Mouse (Mus musculus) Patski (cell line): Measurements from ENCODE around the gene Nme7. TPM values are rescaled to one million over a fixed set of nuclear protein-coding genes. Genes with fewer than 3 reads are reported as not detected.

Source experiments
- ATAC-seq: fragments of 100-300 bp; one replicate; pipeline ENCODE4 v1.8.0; 2021
- CTCF ChIA-PET: fragments of 350-600 bp; sonication (Branson Sonifier 250); formaldehyde crosslinking; loops from one replicate; lab custom pipeline; 2022; ENCODE audit warnings: inconsistent platforms; lab: Charles Lee
- POLR2A ChIA-PET: fragments of 350-600 bp; sonication (Branson Sonifier 250); formaldehyde crosslinking; loops from one replicate; lab custom pipeline; 2022; ENCODE audit warnings: antibody characterized with exemption, inconsistent platforms; lab: Charles Lee
- DNase-seq: peaks from one replicate; pipeline ENCODE4 v3.0.0-alpha.2; 2011; ENCODE audit warnings: low read depth, low spot score
- H3K27me3 ChIP-seq: fragments of 371-371 bp; one replicate; pipeline ENCODE4 v1.5.1; 2021
- CTCF ChIP-seq: fragments of 100-300 bp; IDR thresholded peaks from one replicate; pipeline ENCODE4 v1.5.1; 2021
- in situ Hi-C: fragments of 300-500 bp; cut with MboI; formaldehyde crosslinking; loops from 3 replicates; pipeline ENCODE4 v1.11.1; 2018; ENCODE audit warnings: low pct_unique_long_range_greater_than_20kb, mixed read lengths
- polyA plus RNA-seq: library from polyadenylated mRNA; unstranded; gene quantifications from one replicate; pipeline ENCODE4 v1.2.3, GENCODE M21; 2021

Nme7 gene
- polyA plus RNA-seq, 1 experiment from 2014 or later: 56.0 TPM

GRCm38 (mm10) chr1:164375626-164376025, 71.7 kb downstream of the Nme7 start:
- ATAC-seq: no peak
- no peak for TF ChIP-seq CTCF
- POLR2A ChIA-PET: no interaction called here
- in situ Hi-C loops: no loop called here
- CTCF ChIA-PET: no interaction called here
- no peaks in the 10 kb centered on the region for H3K27me3 ChIP-seq
- no peak for DNase-seq

DNA sequence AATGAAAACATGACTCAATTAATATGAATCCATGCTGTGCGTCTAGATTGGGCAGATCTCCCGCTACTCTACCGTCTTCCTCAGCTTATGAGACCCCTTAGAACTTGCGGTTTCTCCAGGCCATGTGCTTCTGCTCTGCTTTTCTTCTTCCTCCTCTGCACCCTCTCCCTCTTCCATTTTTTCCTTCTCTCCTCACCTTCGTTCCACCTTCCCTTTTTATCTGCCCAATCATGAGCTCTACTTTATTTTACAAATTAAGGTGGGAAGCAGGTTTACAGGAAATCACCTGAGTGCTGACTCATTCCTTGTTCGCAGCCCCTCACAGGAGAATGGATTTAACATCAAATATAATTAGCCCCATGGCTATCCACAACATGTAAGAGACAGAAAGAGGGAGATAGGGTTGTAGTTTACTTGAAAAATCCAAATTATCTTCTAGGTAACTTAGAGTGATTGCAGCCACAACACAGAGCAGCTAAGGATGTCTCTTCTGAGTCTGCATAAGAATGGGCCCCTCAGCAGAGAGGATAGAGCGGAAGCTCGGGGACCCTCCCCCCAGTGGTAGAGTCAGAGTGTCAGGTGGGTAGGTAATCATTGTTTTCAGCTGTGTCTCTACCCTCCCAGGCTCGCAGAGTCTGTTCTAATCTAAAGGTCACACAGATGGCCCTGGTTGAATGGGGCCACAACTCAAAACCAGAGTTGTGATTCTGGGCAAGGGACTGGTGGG, 73.0 kb downstream of the Nme7 start:
- POLR2A ChIA-PET: no interaction called here
- in situ Hi-C loops: no loop called here
- CTCF ChIA-PET: interaction anchor here (0.7 to 1.6 kb wide), 2 partner anchors 14 to 80 kb away, joined by 3 read pairs; no protein-coding TSS in a partner anchor
- DNase-seq: no peak
- TF ChIP-seq CTCF: no peak
- no peaks in the 10 kb centered on the region for H3K27me3 ChIP-seq
- no peak for ATAC-seq

DNA sequence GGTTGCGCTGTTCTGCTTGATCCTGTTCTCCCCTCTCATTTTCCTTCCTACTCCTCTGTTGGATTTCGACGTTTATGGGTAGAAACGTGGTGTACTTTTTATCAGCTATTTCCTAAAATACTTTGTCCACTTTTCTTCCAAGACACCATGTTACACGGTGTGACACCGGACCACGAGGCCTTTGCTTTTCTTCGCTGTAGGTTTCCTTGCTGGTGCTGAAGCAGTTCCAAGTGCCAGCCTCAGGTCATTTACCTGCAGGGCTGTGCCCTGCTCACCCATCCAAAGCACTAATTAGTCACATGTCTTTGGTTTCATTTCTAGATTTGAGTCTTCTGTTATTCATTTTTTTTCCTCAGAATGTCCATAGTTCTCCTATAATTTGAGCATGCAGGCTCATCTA, 79.7 kb downstream of the Nme7 start:
- in situ Hi-C loops: no loop called here
- DNase-seq (no peak), ATAC-seq (no peak)
- no peaks in the 10 kb centered on the region for H3K27me3 ChIP-seq
- CTCF ChIA-PET: interaction anchor here (1.6 kb wide), 1 partner anchor 9 kb away, joined by 3 read pairs; no protein-coding TSS in a partner anchor
- POLR2A ChIA-PET: no interaction called here
- TF ChIP-seq CTCF: no peak

GRCm38 (mm10) chr1:164384354-164384753, 80.4 kb downstream of the Nme7 start:
- CTCF ChIA-PET: no interaction called here
- no peak for TF ChIP-seq CTCF
- H3K27me3 ChIP-seq: no peaks in the 10 kb centered on the region
- no peak for DNase-seq
- ATAC-seq: no peak
- POLR2A ChIA-PET: no interaction called here
- in situ Hi-C loops: no loop called here

DNA sequence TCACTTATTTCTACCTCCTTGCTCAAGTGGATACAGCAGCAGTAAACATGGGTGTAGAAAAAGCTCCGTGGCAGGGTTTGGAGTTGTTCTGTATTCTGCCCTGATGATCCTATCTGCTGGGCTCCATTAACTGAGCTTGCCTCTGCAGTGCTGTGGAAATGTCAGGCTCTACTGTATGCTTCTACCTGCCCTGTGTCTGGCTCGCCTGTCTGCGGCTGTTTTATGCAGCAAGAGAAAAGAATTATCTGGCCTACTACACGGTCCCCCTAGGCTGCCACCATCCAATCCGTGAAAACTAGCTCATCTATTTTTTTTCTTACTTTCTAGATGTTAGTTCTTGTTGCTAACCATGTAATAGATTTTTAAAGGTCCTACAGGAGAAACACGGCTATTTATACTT, 81.1 kb downstream of the Nme7 start:
- DNase-seq (no peak), ATAC-seq (no peak)
- ChIA-PET POLR2A (no interaction called here), CTCF (no interaction called here)
- TF ChIP-seq CTCF: no peak
- H3K27me3 ChIP-seq: no peaks in the 10 kb centered on the region
- in situ Hi-C loops: no loop called here

DNA sequence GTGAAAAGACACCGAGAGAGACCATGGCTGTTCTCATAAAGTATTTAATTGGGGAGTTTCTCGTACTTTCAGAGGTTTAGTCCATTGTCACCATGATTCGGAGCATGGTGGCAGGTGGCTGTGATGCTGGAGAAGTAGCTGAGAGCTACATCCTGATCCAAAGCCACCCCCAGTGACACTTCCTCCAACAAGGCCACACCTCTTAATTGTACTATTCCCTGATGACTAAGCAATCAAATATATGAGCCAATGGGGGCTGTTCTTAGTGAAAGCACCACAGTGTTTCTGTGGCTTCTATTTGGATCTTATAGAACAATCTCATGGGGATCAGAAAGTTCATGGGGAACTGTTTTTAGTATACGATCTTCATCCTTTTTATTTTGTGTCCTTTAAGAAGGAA, 85.8 kb downstream of the Nme7 start:
- no peak for ATAC-seq
- no peak for TF ChIP-seq CTCF

GRCm38 (mm10) chr1:164392176-164392575, 88.3 kb downstream of the Nme7 start:
- POLR2A ChIA-PET: no interaction called here
- no peak for TF ChIP-seq CTCF
- ATAC-seq (no peak), DNase-seq (no peak)
- in situ Hi-C loops: no loop called here
- H3K27me3 ChIP-seq: no peaks in the 10 kb centered on the region
- CTCF ChIA-PET: interaction anchor here (1.4 kb wide), 1 partner anchor 9 kb away, joined by 3 read pairs; no protein-coding TSS in a partner anchor

More for the DNA sequence above, 85.8 kb downstream of the Nme7 start:
- in situ Hi-C loops: no loop called here
- POLR2A ChIA-PET: no interaction called here
- CTCF ChIA-PET: no interaction called here
- no peaks in the 10 kb centered on the region for H3K27me3 ChIP-seq
- no peak for DNase-seq

GRCm38 (mm10) chr1:164395131-164395780, 91.3 kb downstream of the Nme7 start:
- no peak for DNase-seq
- ATAC-seq: no peak
- no peak for TF ChIP-seq CTCF
- no peaks in the 10 kb centered on the region for H3K27me3 ChIP-seq
- ChIA-PET POLR2A (no interaction called here), CTCF (interaction anchor here (1.5 kb wide), 1 partner anchor 12 kb away, joined by 4 read pairs; no protein-coding TSS in a partner anchor)
- in situ Hi-C loops: no loop called here

GRCm38 (mm10) chr1:164397672-164398071, 93.8 kb downstream of the Nme7 start:
- in situ Hi-C loops: no loop called here
- TF ChIP-seq CTCF: no peak
- DNase-seq: peak; percentile 72
- H3K27me3 ChIP-seq: no peaks in the 10 kb centered on the region
- CTCF ChIA-PET: interaction anchor here (1.2 to 1.3 kb wide), 2 partner anchors 10 to 38 kb away, joined by 3 to 4 read pairs; no protein-coding TSS in a partner anchor
- peak; percentile 60 for ATAC-seq
- POLR2A ChIA-PET: no interaction called here

DNA sequence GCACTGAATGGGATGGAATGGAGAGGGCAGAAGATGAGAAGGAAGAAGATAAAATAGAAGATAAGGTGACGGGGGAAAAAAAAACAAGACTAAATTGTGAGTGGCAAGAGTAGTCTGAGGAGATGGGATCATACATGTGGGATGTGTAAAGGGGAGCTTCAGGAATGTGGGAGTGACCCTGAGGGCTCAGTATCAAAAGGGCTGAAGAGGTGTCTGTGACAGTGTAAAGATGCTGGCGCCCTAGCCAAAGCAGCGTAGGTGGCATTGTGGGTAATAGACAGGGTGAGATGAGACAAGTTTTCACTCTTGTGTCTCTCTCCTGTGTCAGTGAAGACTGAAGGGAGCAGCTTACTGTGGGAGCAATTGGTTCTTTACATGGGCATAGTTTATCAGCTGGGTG, 95.7 kb downstream of the Nme7 start:
- no peak for ATAC-seq
- in situ Hi-C loops: no loop called here
- POLR2A ChIA-PET: interaction anchor here (0.7 kb wide), 1 partner anchor 501 kb away, joined by 5 read pairs; no protein-coding TSS in a partner anchor

GRCm38 (mm10) chr1:164405385-164405802, 101.5 kb downstream of the Nme7 start:
- no peak for TF ChIP-seq CTCF
- ATAC-seq (no peak), DNase-seq (no peak)
- no peaks in the 10 kb centered on the region for H3K27me3 ChIP-seq
- POLR2A ChIA-PET: interaction anchor here (0.9 kb wide), 1 partner anchor 24 kb away, joined by 3 read pairs; no protein-coding TSS in a partner anchor
- in situ Hi-C loops: no loop called here
- CTCF ChIA-PET: no interaction called here

More for the DNA sequence above, 95.7 kb downstream of the Nme7 start:
- CTCF ChIA-PET: no interaction called here
- DNase-seq: no peak
- H3K27me3 ChIP-seq: no peaks in the 10 kb centered on the region
- no peak for TF ChIP-seq CTCF
